Mouse (Mus musculus): Measurements from ENCODE around the gene Rpl9-ps6. TPM values are rescaled to one million over a fixed set of nuclear protein-coding genes. Genes with fewer than 3 reads are reported as not detected.
"Not testable (repeated sequence)": the region's sequence is repeated elsewhere in the genome, so short reads cannot be mapped to it uniquely, and the experiment has no call there.

The Rpl9-ps6 gene
- polyA plus RNA-seq, 1 experiment from 2014 or later = 106 TPM

DNA sequence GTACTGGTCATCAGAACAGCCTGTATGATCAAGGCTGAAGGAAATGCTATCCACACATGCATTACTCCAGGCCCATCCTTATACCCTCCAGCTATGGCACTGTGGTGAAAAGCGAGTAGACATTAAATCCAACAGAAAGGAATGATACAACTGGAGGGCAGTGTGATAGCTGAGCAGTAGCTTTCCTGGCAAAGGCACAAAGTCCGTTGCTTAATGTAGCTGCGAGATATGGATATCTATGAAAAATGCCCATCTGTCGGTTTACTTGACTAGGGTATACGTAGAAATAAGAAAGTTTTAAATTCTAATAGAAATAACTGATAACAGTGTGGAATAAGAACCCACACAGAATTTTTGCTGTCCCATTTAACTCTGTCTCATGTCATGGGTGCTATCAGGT lies 13.9 kb upstream of the Rpl9-ps6 start:
- Histone ChIP-seq H3K4me3 (no peak overlapping the region), H3K9ac (no peak overlapping the region), H3K4me1 (peaks cover 6% of the 10 kb centered on the region), H3K27ac (no peak overlapping the region), H3K27me3 (no peaks in the 10 kb centered on the region), H3K4me2 (no peak overlapping the region), H3K9me3 (no peaks in the 10 kb centered on the region), H3K36me3 (no peaks in the 10 kb centered on the region)
- WGBS = 77% methylated on average over 5 of the region's 5 CpGs
- no peak for ATAC-seq (ENCODE audit: borderline replicate concordance, extremely low read depth, low FRiP score, low TSS enrichment)

DNA sequence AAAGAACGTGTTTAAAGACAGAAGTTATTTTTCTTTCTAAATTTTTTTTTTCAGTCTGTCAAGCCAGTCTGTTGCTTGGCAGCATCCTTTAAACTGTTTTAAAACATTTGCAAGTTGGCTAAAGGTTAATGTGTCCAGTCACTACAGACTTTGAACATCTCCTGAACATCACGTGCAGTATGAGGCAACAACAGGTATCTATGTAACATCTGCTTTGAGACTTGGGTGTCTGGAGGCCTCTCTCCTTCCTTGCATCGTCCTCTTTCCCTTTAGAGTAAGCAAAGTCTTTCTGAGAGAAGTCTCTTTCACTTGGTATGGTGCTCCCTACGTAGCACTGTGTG lies 10.3 kb upstream of the Rpl9-ps6 start:
- no peaks in the 10 kb centered on the region for H3K4me1 ChIP-seq
- WGBS = 65% methylated on average over 4 of the region's 4 CpGs
- no peak overlapping the region for H3K27ac ChIP-seq
- H3K27me3 ChIP-seq = no peaks in the 10 kb centered on the region
- H3K9ac ChIP-seq = no peak overlapping the region
- no peak overlapping the region for H3K4me3 ChIP-seq
- H3K36me3 ChIP-seq = no peaks in the 10 kb centered on the region
- H3K4me2 ChIP-seq = no peak overlapping the region
- no peaks in the 10 kb centered on the region for H3K9me3 ChIP-seq
- no peak for ATAC-seq (ENCODE audit: borderline replicate concordance, extremely low read depth, low FRiP score, low TSS enrichment)

DNA sequence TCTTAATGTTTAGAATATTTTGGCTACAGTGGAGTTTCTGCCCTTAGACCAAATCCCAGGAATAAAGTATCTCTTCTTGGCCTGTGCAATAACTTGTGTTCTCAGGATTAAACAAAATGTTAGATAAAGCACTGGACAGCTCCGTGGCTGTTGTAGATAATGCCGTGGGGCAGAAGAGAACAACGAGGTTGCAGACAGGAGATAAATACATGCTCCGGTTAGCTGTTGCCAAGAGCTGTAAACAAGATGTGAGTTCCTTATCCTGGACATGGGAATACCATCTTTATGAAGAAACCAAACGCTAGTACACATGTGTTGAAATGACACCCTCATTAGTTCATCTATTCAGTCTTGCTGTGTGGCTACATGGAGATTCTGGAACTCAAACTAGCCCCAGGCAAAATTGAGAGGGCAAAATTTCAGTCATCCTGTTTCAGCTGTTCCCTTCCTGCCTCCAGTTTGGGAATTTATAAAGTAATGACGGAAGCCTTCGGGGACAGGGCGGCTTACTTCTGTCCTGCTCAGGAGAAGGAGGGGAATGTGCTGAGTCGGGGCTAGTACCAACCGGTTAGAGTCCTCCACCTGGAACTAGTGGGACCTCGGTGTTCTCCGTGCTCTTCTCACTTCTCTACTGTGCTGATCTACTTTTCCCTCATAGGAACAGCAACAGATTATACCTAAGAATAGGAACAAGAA lies 9.8 kb upstream of the Rpl9-ps6 start:
- H3K9ac ChIP-seq = no peak overlapping the region
- no peak overlapping the region for H3K4me3 ChIP-seq
- no peaks in the 10 kb centered on the region for H3K36me3 ChIP-seq
- WGBS = 59% methylated on average over 12 of the region's 12 CpGs
- H3K9me3 ChIP-seq = no peaks in the 10 kb centered on the region
- no peaks in the 10 kb centered on the region for H3K4me1 ChIP-seq
- H3K27me3 ChIP-seq = no peaks in the 10 kb centered on the region
- no peak overlapping the region for H3K4me2 ChIP-seq
- ATAC-seq (ENCODE audit: borderline replicate concordance, extremely low read depth, low FRiP score, low TSS enrichment) = no peak
- no peak overlapping the region for H3K27ac ChIP-seq

DNA sequence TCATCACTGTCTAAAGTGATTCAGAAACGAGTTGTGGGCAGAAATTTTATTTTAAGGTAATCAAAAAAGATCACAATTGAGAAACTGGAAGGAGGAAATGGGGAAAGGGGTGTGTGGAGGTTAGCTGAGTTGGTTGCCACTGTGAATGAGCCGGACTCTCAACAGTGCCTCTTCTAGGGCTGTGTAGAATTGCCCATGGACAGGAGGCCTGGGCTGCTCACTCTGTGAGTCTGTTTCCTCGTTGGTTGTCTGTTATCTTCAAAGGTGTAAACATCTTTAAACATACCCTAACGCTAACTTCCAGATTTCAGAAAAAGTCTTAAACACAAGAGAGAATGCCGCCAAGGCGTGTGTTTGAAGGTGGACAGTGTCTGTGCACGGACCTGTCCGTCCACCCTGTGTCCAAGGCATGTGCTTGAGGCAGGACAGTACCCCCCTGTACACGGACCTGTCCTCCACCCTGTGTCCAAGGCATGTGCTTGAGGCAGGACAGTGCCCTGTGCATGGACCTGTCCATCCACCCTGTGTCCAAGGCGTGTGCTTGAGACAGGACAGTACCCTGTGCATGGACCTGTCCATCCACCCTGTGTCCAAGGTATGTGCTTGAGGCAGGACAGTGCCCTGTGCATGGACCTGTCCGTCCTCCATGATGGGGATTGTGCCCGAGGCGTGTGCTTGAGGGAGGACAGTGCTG lies 4.3 kb upstream of the Rpl9-ps6 start:
- no peak; the same call in 1 of the 2 replicates for ATAC-seq (ENCODE audit: borderline replicate concordance, extremely low read depth, low FRiP score, low TSS enrichment)
- WGBS = 80% methylated on average over 13 of the region's 13 CpGs

GRCm38 (mm10) chr19:32470059-32470497 lies 3.7 kb upstream of the Rpl9-ps6 start:
- Histone ChIP-seq H3K36me3 (no peaks in the 10 kb centered on the region), H3K9me3 (no peaks in the 10 kb centered on the region), H3K9ac (no peak overlapping the region), H3K27ac (no peak overlapping the region), H3K4me3 (no peak overlapping the region), H3K4me2 (no peak overlapping the region), H3K27me3 (no peaks in the 10 kb centered on the region), H3K4me1 (no peaks in the 10 kb centered on the region)
- WGBS = 17% methylated on average over 6 of the region's 6 CpGs
- no peak for ATAC-seq (ENCODE audit: borderline replicate concordance, extremely low read depth, low FRiP score, low TSS enrichment)

More for the DNA sequence above, 4.3 kb upstream of the Rpl9-ps6 start:
- H3K9ac ChIP-seq = no peak overlapping the region
- H3K36me3 ChIP-seq = no peaks in the 10 kb centered on the region
- no peak overlapping the region for H3K4me2 ChIP-seq
- H3K4me1 ChIP-seq = no peaks in the 10 kb centered on the region
- H3K27me3 ChIP-seq = no peaks in the 10 kb centered on the region
- no peaks in the 10 kb centered on the region for H3K9me3 ChIP-seq
- H3K4me3 ChIP-seq = no peak overlapping the region
- no peak overlapping the region for H3K27ac ChIP-seq

DNA sequence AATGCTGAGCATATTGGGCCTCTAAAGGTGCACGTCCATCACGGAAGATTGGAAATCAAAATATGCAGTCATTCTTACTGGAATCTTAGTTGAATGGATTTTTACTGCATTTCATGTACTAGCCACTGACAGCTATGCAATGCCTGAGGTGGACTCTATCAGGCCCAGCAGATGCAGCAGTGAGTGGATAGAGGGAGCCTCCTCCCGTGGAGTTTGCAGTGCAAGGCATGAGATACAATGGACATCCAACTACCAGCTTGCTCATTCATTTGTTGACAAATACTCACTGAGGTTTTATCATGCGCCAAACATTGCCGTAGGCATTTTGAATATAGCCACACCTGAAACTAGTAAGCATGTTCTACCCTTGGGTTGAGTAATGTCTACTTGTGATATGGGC lies 947 bp upstream of the Rpl9-ps6 start:
- Histone ChIP-seq H3K4me2 (no peak overlapping the region), H3K27me3 (no peaks in the 10 kb centered on the region), H3K9ac (no peak overlapping the region), H3K9me3 (no peaks in the 10 kb centered on the region), H3K4me1 (no peaks in the 10 kb centered on the region), H3K36me3 (no peaks in the 10 kb centered on the region), H3K27ac (no peak overlapping the region), H3K4me3 (no peak overlapping the region)
- no peak for ATAC-seq (ENCODE audit: borderline replicate concordance, extremely low read depth, low FRiP score, low TSS enrichment)
- WGBS = 91% methylated on average over 5 of the region's 5 CpGs

- 70% methylated on average over 4 of the region's 4 CpGs for WGBS
- Histone ChIP-seq H3K4me2 (no peak overlapping the region), H3K27me3 (no peaks in the 10 kb centered on the region)
Observed at GRCm38 (mm10) chr19:32465228-32465627, 1.1 kb downstream of the Rpl9-ps6 start.

DNA sequence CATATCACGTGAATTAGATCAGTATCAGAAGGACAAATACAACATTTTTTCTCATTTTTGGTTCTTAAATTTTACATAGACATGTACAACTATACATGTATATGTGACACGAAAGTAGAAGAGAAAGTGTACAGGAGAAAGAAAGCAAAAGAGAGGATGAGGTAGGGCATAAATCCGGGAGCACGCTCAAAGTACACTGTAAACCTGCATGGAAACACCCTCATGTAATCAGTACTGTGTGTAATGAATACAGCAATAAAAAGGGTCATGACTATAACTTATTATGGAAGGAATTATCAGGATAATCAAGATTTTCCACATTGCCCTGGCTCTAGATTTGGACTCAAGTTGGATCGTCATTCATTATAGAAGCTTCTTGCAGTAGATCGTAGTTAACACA lies 3.3 kb downstream of the Rpl9-ps6 start:
- H3K36me3 ChIP-seq = no peaks in the 10 kb centered on the region
- H3K27ac ChIP-seq = no peak overlapping the region
- no peak overlapping the region for H3K4me3 ChIP-seq
- H3K9ac ChIP-seq = no peak overlapping the region
- H3K4me2 ChIP-seq = no peak overlapping the region
- no peaks in the 10 kb centered on the region for H3K27me3 ChIP-seq
- no peaks in the 10 kb centered on the region for H3K9me3 ChIP-seq
- no peak for ATAC-seq (ENCODE audit: borderline replicate concordance, extremely low read depth, low FRiP score, low TSS enrichment)
- WGBS = 90% methylated on average over 6 of the region's 6 CpGs
- H3K4me1 ChIP-seq = no peaks in the 10 kb centered on the region

More at GRCm38 (mm10) chr19:32465228-32465627, 1.1 kb downstream of the Rpl9-ps6 start:
- H3K4me1 ChIP-seq = no peaks in the 10 kb centered on the region
- no peak overlapping the region for H3K27ac ChIP-seq
- no peak overlapping the region for H3K4me3 ChIP-seq
- H3K36me3 ChIP-seq = no peaks in the 10 kb centered on the region
- H3K9me3 ChIP-seq = no peaks in the 10 kb centered on the region
- H3K9ac ChIP-seq = no peak overlapping the region
- no peak for ATAC-seq (ENCODE audit: borderline replicate concordance, extremely low read depth, low FRiP score, low TSS enrichment)

- not testable (repeated sequence) for ATAC-seq (ENCODE audit: borderline replicate concordance, extremely low read depth, low FRiP score, low TSS enrichment); H3K27me3 ChIP-seq; H3K9ac ChIP-seq; H3K4me1 ChIP-seq; H3K4me2 ChIP-seq; H3K27ac ChIP-seq; H3K36me3 ChIP-seq; H3K4me3 ChIP-seq; H3K9me3 ChIP-seq
- WGBS = 88% methylated on average over 8 of the region's 8 CpGs
Observed at GRCm38 (mm10) chr19:32457631-32458030, 8.7 kb downstream of the Rpl9-ps6 start.

DNA sequence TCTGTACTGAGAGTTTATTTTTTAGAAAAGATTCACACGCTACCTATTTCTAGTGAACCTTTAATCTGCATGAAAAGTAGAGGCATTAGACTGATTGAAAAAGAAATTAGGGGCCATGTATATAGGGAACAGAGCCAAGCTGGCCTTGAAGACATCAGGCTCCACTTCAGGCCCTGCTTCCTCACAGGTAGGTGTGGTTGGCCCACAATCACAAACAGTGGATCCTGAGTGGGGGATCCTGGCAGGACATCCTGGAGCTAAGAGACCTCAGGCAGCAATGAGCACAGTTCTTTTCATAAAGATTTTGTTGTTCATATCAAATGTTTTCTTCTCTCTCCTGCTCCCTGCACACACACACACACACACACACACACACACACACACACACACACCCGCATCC lies 9.6 kb downstream of the Rpl9-ps6 start:
- 57% methylated on average over 2 of the region's 2 CpGs for WGBS
- ATAC-seq (ENCODE audit: borderline replicate concordance, extremely low read depth, low FRiP score, low TSS enrichment) = no peak

DNA sequence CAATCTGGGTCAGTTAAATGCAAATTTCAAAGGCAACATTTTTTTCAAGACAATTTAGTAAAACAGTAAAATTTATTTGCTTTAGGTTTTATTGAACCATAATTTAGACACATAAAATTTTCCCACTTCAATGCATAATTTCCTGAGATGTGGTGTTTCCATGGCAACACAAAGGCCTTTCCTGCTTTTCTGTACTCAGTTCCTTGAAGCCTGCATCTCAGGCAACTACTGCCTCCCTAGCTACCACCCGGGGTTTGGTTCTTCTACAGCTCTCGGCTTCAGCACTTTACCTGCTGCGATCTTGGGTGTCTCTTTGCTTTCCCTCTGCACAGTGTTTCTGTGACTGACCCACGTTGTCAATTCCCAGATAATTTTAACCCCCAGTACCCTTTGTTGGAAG lies 14.1 kb downstream of the Rpl9-ps6 start:
- Histone ChIP-seq H3K4me1 (no peaks in the 10 kb centered on the region), H3K9ac (no peak overlapping the region), H3K36me3 (no peaks in the 10 kb centered on the region), H3K27ac (no peak overlapping the region), H3K4me3 (no peak overlapping the region), H3K27me3 (no peaks in the 10 kb centered on the region), H3K9me3 (no peaks in the 10 kb centered on the region), H3K4me2 (no peak overlapping the region)
- WGBS = 81% methylated on average over 4 of the region's 4 CpGs
- no peak for ATAC-seq (ENCODE audit: borderline replicate concordance, extremely low read depth, low FRiP score, low TSS enrichment)

More for the DNA sequence above, 9.6 kb downstream of the Rpl9-ps6 start:
- no peak overlapping the region for H3K27ac ChIP-seq
- no peaks in the 10 kb centered on the region for H3K27me3 ChIP-seq
- no peaks in the 10 kb centered on the region for H3K9me3 ChIP-seq
- H3K4me1 ChIP-seq = no peaks in the 10 kb centered on the region
- no peaks in the 10 kb centered on the region for H3K36me3 ChIP-seq
- no peak overlapping the region for H3K4me3 ChIP-seq
- H3K9ac ChIP-seq = no peak overlapping the region
- no peak overlapping the region for H3K4me2 ChIP-seq

DNA sequence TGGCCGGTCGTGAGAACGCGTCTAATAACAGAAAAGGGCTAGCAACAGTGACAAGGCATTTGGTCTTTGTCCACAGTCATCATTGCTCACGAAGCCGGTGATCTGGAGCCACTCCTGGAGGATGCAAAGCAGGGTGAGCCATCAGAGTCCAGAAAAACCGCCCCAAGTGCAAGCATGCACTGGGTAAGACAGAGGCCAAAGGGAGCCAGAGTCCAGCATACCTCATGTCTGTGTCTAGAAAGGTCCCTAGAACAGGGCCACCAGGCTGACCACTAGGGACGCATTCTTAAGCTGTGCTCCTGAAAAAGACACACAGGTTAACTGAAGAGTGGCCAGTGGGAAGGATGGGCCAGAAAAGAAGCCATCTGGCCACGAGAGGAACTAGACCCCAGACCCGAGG lies 17.4 kb downstream of the Rpl9-ps6 start:
- no peaks in the 10 kb centered on the region for H3K36me3 ChIP-seq
- H3K27ac ChIP-seq = no peak overlapping the region
- H3K9ac ChIP-seq = no peak overlapping the region
- ATAC-seq (ENCODE audit: borderline replicate concordance, extremely low read depth, low FRiP score, low TSS enrichment) = no peak
- no peaks in the 10 kb centered on the region for H3K27me3 ChIP-seq
- H3K4me2 ChIP-seq = no peak overlapping the region
- no peaks in the 10 kb centered on the region for H3K4me1 ChIP-seq
- no peak overlapping the region for H3K4me3 ChIP-seq
- no peaks in the 10 kb centered on the region for H3K9me3 ChIP-seq
- 94% methylated on average over 10 of the region's 10 CpGs for WGBS
